Mouse (Mus musculus) forebrain, embryonic 14.5 days (tissue): ENCODE results near the gene Dpm3. TPM values are rescaled to one million over a fixed set of nuclear protein-coding genes. Genes with fewer than 3 reads are reported as not detected.

Experiments
- ATAC-seq: fragments of 200-750 bp; cut with Nextera tagmentation; 2 replicates; pipeline ENCODE4 v1.8.0; 2017; ENCODE audit warnings: mild to moderate bottlenecking, moderate library complexity
- DNase-seq: peaks from one replicate; pipeline ENCODE4 v3.0.0-alpha.2; 2015; ENCODE audit warnings: low spot score
- H3K27ac ChIP-seq: fragments of 300-500 bp; sonication (generic); 2 replicates; pipeline ENCODE4 v1.5.1; 2014; ENCODE audit warnings: low read depth, mild to moderate bottlenecking, control low read depth, low read length, moderate library complexity
- H3K27me3 ChIP-seq: fragments of 300-500 bp; sonication (generic); replicated peaks from 2 replicates; pipeline ENCODE4 v1.6.1; 2014; ENCODE audit warnings: low read length, control low read depth, mixed read lengths; ENCODE audit not compliant: control insufficient read depth, insufficient read depth
- H3K36me3 ChIP-seq: fragments of 300-500 bp; sonication (generic); 2 replicates; pipeline ENCODE4 v1.6.1; 2014; ENCODE audit warnings: low read length, control low read depth; ENCODE audit not compliant: control insufficient read depth, insufficient read depth
- H3K4me1 ChIP-seq: fragments of 300-500 bp; sonication (generic); 2 replicates; pipeline ENCODE4 v1.6.1; 2014; ENCODE audit warnings: antibody characterized with exemption, low read length, control low read depth; ENCODE audit not compliant: control insufficient read depth, insufficient read depth
- H3K4me2 ChIP-seq: fragments of 300-500 bp; sonication (generic); 2 replicates; pipeline ENCODE4 v1.6.1; 2014; ENCODE audit warnings: mild to moderate bottlenecking, control low read depth, low read length
- H3K4me3 ChIP-seq: fragments of 300-500 bp; sonication (generic); 2 replicates; pipeline ENCODE4 v1.5.1; 2014; ENCODE audit warnings: low read depth, low read length, control low read depth
- H3K9ac ChIP-seq: fragments of 300-500 bp; sonication (generic); 2 replicates; pipeline ENCODE4 v1.6.1; 2014; ENCODE audit warnings: mild to moderate bottlenecking, low read length, control low read depth, moderate library complexity
- H3K9me3 ChIP-seq: fragments of 300-500 bp; sonication (generic); replicated peaks from 2 replicates; pipeline ENCODE4 v1.6.1; 2016; ENCODE audit warnings: low read length, control low read depth, mixed read lengths; ENCODE audit not compliant: control insufficient read depth
- WGBS: fragments of 180-500 bp; shearing (Covaris S2); extraction: QIAGEN DNeasy Blood & Tissue Kit; methylation state at CpG from one replicate; pipeline ENCODE4 v1.1.7; 2014; 5-methylcytosine and 5-hydroxymethylcytosine counted together
- polyA plus RNA-seq: library from polyadenylated mRNA; unstranded; fragments of >200 nt; fragmentation: Nextera tagmentation; extraction: Ambion mirVana; gene quantifications from 2 replicates; pipeline ENCODE4 v1.2.1, GENCODE M21; 2014

Gene Dpm3
- polyA plus RNA-seq, 1 experiment from 2014 or later, result 112 TPM

GRCm38 (mm10) chr3:89291874-89292273 is 32.7 kb downstream of the Dpm3 start:
- Histone ChIP-seq H3K9ac (no peak overlapping the region), H3K9me3 (no peaks in the 10 kb centered on the region), H3K4me1 (no peaks in the 10 kb centered on the region), H3K27ac (no peak overlapping the region), H3K36me3 (no peaks in the 10 kb centered on the region), H3K4me3 (no peak overlapping the region), H3K4me2 (no peak overlapping the region), H3K27me3 (no peaks in the 10 kb centered on the region)
- WGBS, result 84% methylated on average over 10 of the region's 10 CpGs
- DNase-seq (no peak), ATAC-seq (no peak)

GRCm38 (mm10) chr3:89292303-89292702 is 33.1 kb downstream of the Dpm3 start:
- no peaks in the 10 kb centered on the region for H3K27me3 ChIP-seq
- no peak overlapping the region for H3K9ac ChIP-seq
- no peak for DNase-seq
- no peaks in the 10 kb centered on the region for H3K36me3 ChIP-seq
- H3K4me2 ChIP-seq, result no peak overlapping the region
- ATAC-seq, result no peak
- 63% methylated on average over 5 of the region's 5 CpGs for WGBS
- H3K4me1 ChIP-seq, result no peaks in the 10 kb centered on the region
- H3K4me3 ChIP-seq, result no peak overlapping the region
- H3K27ac ChIP-seq, result no peak overlapping the region
- H3K9me3 ChIP-seq, result no peaks in the 10 kb centered on the region

- 93% methylated on average over 11 of the region's 11 CpGs for WGBS
- no peak for ATAC-seq
- H3K4me1 ChIP-seq, result no peaks in the 10 kb centered on the region
- H3K9ac ChIP-seq, result no peak overlapping the region
- no peak overlapping the region for H3K4me3 ChIP-seq
- DNase-seq, result no peak
- no peaks in the 10 kb centered on the region for H3K9me3 ChIP-seq
- no peaks in the 10 kb centered on the region for H3K27me3 ChIP-seq
- no peaks in the 10 kb centered on the region for H3K36me3 ChIP-seq
- no peak overlapping the region for H3K27ac ChIP-seq
- no peak overlapping the region for H3K4me2 ChIP-seq
Measured at GRCm38 (mm10) chr3:89293247-89293918, 34.2 kb downstream of the Dpm3 start.

GRCm38 (mm10) chr3:89294195-89294594 is 35.0 kb downstream of the Dpm3 start:
- H3K9ac ChIP-seq, result no peak overlapping the region
- no peaks in the 10 kb centered on the region for H3K4me1 ChIP-seq
- H3K9me3 ChIP-seq, result no peaks in the 10 kb centered on the region
- 82% methylated on average over 5 of the region's 5 CpGs for WGBS
- no peak overlapping the region for H3K4me2 ChIP-seq
- no peaks in the 10 kb centered on the region for H3K27me3 ChIP-seq
- H3K36me3 ChIP-seq, result no peaks in the 10 kb centered on the region
- no peak for ATAC-seq
- DNase-seq, result no peak
- no peak overlapping the region for H3K4me3 ChIP-seq
- no peak overlapping the region for H3K27ac ChIP-seq

GRCm38 (mm10) chr3:89295685-89296230 is 36.6 kb downstream of the Dpm3 start:
- Histone ChIP-seq H3K4me1 (no peaks in the 10 kb centered on the region), H3K27me3 (0 out of 2 replicates have a peak, but pooled peaks cover 2% of the 10 kb centered on the region), H3K9me3 (no peaks in the 10 kb centered on the region), H3K4me3 (no peak overlapping the region), H3K27ac (no peak overlapping the region), H3K4me2 (no peak overlapping the region), H3K9ac (no peak overlapping the region), H3K36me3 (no peaks in the 10 kb centered on the region)
- 82% methylated on average over 8 of the region's 8 CpGs for WGBS
- DNase-seq, result no peak
- ATAC-seq, result no peak

- Histone ChIP-seq H3K4me3 (no peak overlapping the region), H3K27ac (no peak overlapping the region), H3K9me3 (no peaks in the 10 kb centered on the region), H3K36me3 (no peaks in the 10 kb centered on the region), H3K27me3 (0 out of 2 replicates have a peak, but pooled peaks cover 2% of the 10 kb centered on the region), H3K4me1 (no peaks in the 10 kb centered on the region), H3K4me2 (no peak overlapping the region), H3K9ac (no peak overlapping the region)
- 83% methylated on average over 11 of the region's 11 CpGs for WGBS
- DNase-seq (peak; percentile 32), ATAC-seq (no peak)
Measured at GRCm38 (mm10) chr3:89296761-89297396, 37.7 kb downstream of the Dpm3 start.

GRCm38 (mm10) chr3:89298908-89299307 is 39.8 kb downstream of the Dpm3 start:
- ATAC-seq (no peak), DNase-seq (no peak)
- no peaks in the 10 kb centered on the region for H3K36me3 ChIP-seq
- H3K27me3 ChIP-seq, result 0 out of 2 replicates have a peak, but pooled peaks cover 2% of the 10 kb centered on the region
- no peaks in the 10 kb centered on the region for H3K9me3 ChIP-seq
- H3K4me1 ChIP-seq, result no peaks in the 10 kb centered on the region
- H3K27ac ChIP-seq, result no peak overlapping the region
- 68% methylated on average over 6 of the region's 6 CpGs for WGBS
- H3K4me2 ChIP-seq, result no peak overlapping the region
- H3K9ac ChIP-seq, result no peak overlapping the region
- H3K4me3 ChIP-seq, result no peak overlapping the region

- peak; percentile 46 for DNase-seq
- Histone ChIP-seq H3K4me3 (0 out of 2 replicates have a peak overlapping the region, but pooled peaks have one; percentile 6), H3K27me3 (0 out of 2 replicates have a peak, but pooled peaks cover 2% of the 10 kb centered on the region), H3K9ac (peak overlapping the region; percentile 29; the same call in 1 of the 2 replicates), H3K36me3 (no peaks in the 10 kb centered on the region), H3K4me2 (peak overlapping the region; percentile 37), H3K27ac (no peak overlapping the region), H3K9me3 (no peaks in the 10 kb centered on the region), H3K4me1 (no peaks in the 10 kb centered on the region)
- ATAC-seq, result no peak
- 11% methylated on average over 14 of the region's 14 CpGs for WGBS
Measured at GRCm38 (mm10) chr3:89299499-89299898, 40.3 kb downstream of the Dpm3 start.

- no peaks in the 10 kb centered on the region for H3K4me1 ChIP-seq
Measured at GRCm38 (mm10) chr3:89300071-89300470, 40.9 kb downstream of the Dpm3 start.

More at GRCm38 (mm10) chr3:89300071-89300470, 40.9 kb downstream of the Dpm3 start:
- 54% methylated on average over 1 of the region's 1 CpGs for WGBS
- H3K4me2 ChIP-seq, result peak overlapping the region; percentile 37; the same call in 1 of the 2 replicates
- DNase-seq, result no peak
- 0 out of 2 replicates have a peak, but pooled peaks cover 2% of the 10 kb centered on the region for H3K27me3 ChIP-seq
- no peak for ATAC-seq
- H3K4me3 ChIP-seq, result no peak overlapping the region
- no peak overlapping the region for H3K9ac ChIP-seq
- H3K27ac ChIP-seq, result no peak overlapping the region
- no peaks in the 10 kb centered on the region for H3K36me3 ChIP-seq
- H3K9me3 ChIP-seq, result no peaks in the 10 kb centered on the region
